Mouse (Mus musculus): ENCODE measurements around the gene Gm973. TPM values are rescaled to one million over a fixed set of nuclear protein-coding genes. Genes with fewer than 3 reads are reported as not detected.
A peak's percentile ranks its signal among the peaks of the same experiment; 100 is the strongest.

Gm973 gene
- polyA plus RNA-seq, 1 experiment from 2014 or later = not detected

GRCm38 (mm10) chr1:59574262-59575187 lies 58.5 kb downstream of the Gm973 start:
- no peaks in the 10 kb centered on the region for H3K36me3 ChIP-seq
- H3K4me1 ChIP-seq = no peaks in the 10 kb centered on the region
- H3K27ac ChIP-seq = no peak overlapping the region
- H3K4me2 ChIP-seq = no peak overlapping the region
- no peaks in the 10 kb centered on the region for H3K27me3 ChIP-seq (replicated peaks)
- no peaks in the 10 kb centered on the region for H3K9me3 ChIP-seq (replicated peaks)
- 60% methylated on average over 21 of the region's 21 CpGs for WGBS (ENCODE audit: insufficient replicate concordance)
- H3K4me3 ChIP-seq = no peak overlapping the region
- H3K9ac ChIP-seq = no peak overlapping the region
- no peak for ATAC-seq

GRCm38 (mm10) chr1:59578770-59579169 lies 62.7 kb downstream of the Gm973 start:
- Histone ChIP-seq H3K36me3 (no peaks in the 10 kb centered on the region), H3K4me2 (no peak overlapping the region), H3K9ac (no peak overlapping the region), H3K4me3 (no peak overlapping the region), H3K9me3 (replicated peaks) (no peaks in the 10 kb centered on the region), H3K27ac (no peak overlapping the region), H3K4me1 (peaks cover 7% of the 10 kb centered on the region), H3K27me3 (replicated peaks) (peaks cover 4% of the 10 kb centered on the region; the same call in 1 of the 2 replicates)
- ATAC-seq = no peak
- WGBS (ENCODE audit: insufficient replicate concordance) = 67% methylated on average over 4 of the region's 4 CpGs

GRCm38 (mm10) chr1:59579327-59579726 lies 63.3 kb downstream of the Gm973 start:
- no peaks in the 10 kb centered on the region for H3K36me3 ChIP-seq
- H3K27ac ChIP-seq = no peak overlapping the region
- ATAC-seq = no peak
- no peaks in the 10 kb centered on the region for H3K9me3 ChIP-seq (replicated peaks)
- H3K9ac ChIP-seq = no peak overlapping the region
- no peak overlapping the region for H3K4me3 ChIP-seq
- 51% methylated on average over 5 of the region's 5 CpGs for WGBS (ENCODE audit: insufficient replicate concordance)
- H3K27me3 ChIP-seq (replicated peaks) = peaks cover 4% of the 10 kb centered on the region; the same call in 1 of the 2 replicates
- H3K4me2 ChIP-seq = no peak overlapping the region
- peaks cover 7% of the 10 kb centered on the region for H3K4me1 ChIP-seq

- H3K9me3 ChIP-seq (replicated peaks) = no peaks in the 10 kb centered on the region
- H3K27ac ChIP-seq = no peak overlapping the region
- peaks cover 7% of the 10 kb centered on the region for H3K4me1 ChIP-seq
- no peak overlapping the region for H3K9ac ChIP-seq
- WGBS (ENCODE audit: insufficient replicate concordance) = 34% methylated on average over 8 of the region's 8 CpGs
- H3K4me2 ChIP-seq = no peak overlapping the region
- H3K36me3 ChIP-seq = no peaks in the 10 kb centered on the region
- no peak overlapping the region for H3K4me3 ChIP-seq
- H3K27me3 ChIP-seq (replicated peaks) = peaks cover 4% of the 10 kb centered on the region; the same call in 1 of the 2 replicates
- ATAC-seq = no peak
These were observed 64.2 kb downstream of the Gm973 start for GRCm38 (mm10) chr1:59580131-59580751.

- no peak overlapping the region for H3K4me2 ChIP-seq
- no peak overlapping the region for H3K27ac ChIP-seq
- no peak overlapping the region for H3K9ac ChIP-seq
- H3K27me3 ChIP-seq (replicated peaks) = peaks cover 4% of the 10 kb centered on the region; the same call in 1 of the 2 replicates
- no peaks in the 10 kb centered on the region for H3K9me3 ChIP-seq (replicated peaks)
- 65% methylated on average over 3 of the region's 3 CpGs for WGBS (ENCODE audit: insufficient replicate concordance)
- no peaks in the 10 kb centered on the region for H3K36me3 ChIP-seq
- H3K4me3 ChIP-seq = no peak overlapping the region
- H3K4me1 ChIP-seq = peaks cover 7% of the 10 kb centered on the region
- ATAC-seq = no peak
These were observed 64.8 kb downstream of the Gm973 start for GRCm38 (mm10) chr1:59580880-59581279.

GRCm38 (mm10) chr1:59584656-59585410 lies 68.8 kb downstream of the Gm973 start:
- Histone ChIP-seq H3K4me1 (peaks cover 7% of the 10 kb centered on the region), H3K36me3 (no peaks in the 10 kb centered on the region), H3K4me3 (no peak overlapping the region), H3K4me2 (peak overlapping the region; percentile 37), H3K27ac (no peak overlapping the region), H3K9me3 (replicated peaks) (no peaks in the 10 kb centered on the region), H3K9ac (no peak overlapping the region), H3K27me3 (replicated peaks) (peaks cover 7% of the 10 kb centered on the region; the same call in 1 of the 2 replicates)
- 15% methylated on average over 18 of the region's 18 CpGs for WGBS (ENCODE audit: insufficient replicate concordance)
- no peak for ATAC-seq

GRCm38 (mm10) chr1:59589271-59589670 lies 73.2 kb downstream of the Gm973 start:
- no peak overlapping the region for H3K4me2 ChIP-seq
- H3K9me3 ChIP-seq (replicated peaks) = no peaks in the 10 kb centered on the region
- no peaks in the 10 kb centered on the region for H3K36me3 ChIP-seq
- H3K27ac ChIP-seq = no peak overlapping the region
- H3K4me3 ChIP-seq = no peak overlapping the region
- ATAC-seq = no peak
- no peak overlapping the region for H3K9ac ChIP-seq
- 61% methylated on average over 1 of the region's 1 CpGs for WGBS (ENCODE audit: insufficient replicate concordance)
- H3K27me3 ChIP-seq (replicated peaks) = peaks cover 34% of the 10 kb centered on the region
- H3K4me1 ChIP-seq = peaks cover 12% of the 10 kb centered on the region; the same call in 1 of the 2 replicates

- no peaks in the 10 kb centered on the region for H3K36me3 ChIP-seq
- 26% methylated on average over 10 of the region's 10 CpGs for whole genome bisulfite sequencing (ENCODE audit: insufficient replicate concordance)
- peak overlapping the region; percentile 22 for H3K4me2 ChIP-seq
- H3K27ac ChIP-seq = no peak overlapping the region
- H3K4me1 ChIP-seq = peaks cover 12% of the 10 kb centered on the region; the same call in 1 of the 2 replicates
- peaks cover 42% of the 10 kb centered on the region for H3K27me3 ChIP-seq (replicated peaks)
- H3K4me3 ChIP-seq = no peak overlapping the region
- no peak overlapping the region for H3K9ac ChIP-seq
- ATAC-seq = no peak
- no peaks in the 10 kb centered on the region for H3K9me3 ChIP-seq (replicated peaks)
These were observed 76.3 kb downstream of the Gm973 start for GRCm38 (mm10) chr1:59592359-59592758.

GRCm38 (mm10) chr1:59592876-59593275 lies 76.8 kb downstream of the Gm973 start:
- Histone ChIP-seq H3K4me3 (no peak overlapping the region), H3K4me2 (peak overlapping the region; percentile 22)
- 33% methylated on average over 12 of the region's 12 CpGs for WGBS (ENCODE audit: insufficient replicate concordance)

GRCm38 (mm10) chr1:59593622-59594035 lies 77.6 kb downstream of the Gm973 start:
- Histone ChIP-seq H3K4me1 (peaks cover 12% of the 10 kb centered on the region; the same call in 1 of the 2 replicates), H3K9me3 (replicated peaks) (no peaks in the 10 kb centered on the region), H3K27me3 (replicated peaks) (peaks cover 42% of the 10 kb centered on the region), H3K4me3 (no peak overlapping the region), H3K4me2 (no peak overlapping the region), H3K27ac (no peak overlapping the region), H3K9ac (no peak overlapping the region), H3K36me3 (no peaks in the 10 kb centered on the region)
- ATAC-seq = no peak
- WGBS (ENCODE audit: insufficient replicate concordance) = 23% methylated on average over 2 of the region's 2 CpGs

More at GRCm38 (mm10) chr1:59592876-59593275, 76.8 kb downstream of the Gm973 start:
- Histone ChIP-seq H3K27me3 (replicated peaks) (peaks cover 42% of the 10 kb centered on the region), H3K27ac (no peak overlapping the region), H3K36me3 (no peaks in the 10 kb centered on the region), H3K4me1 (peaks cover 12% of the 10 kb centered on the region; the same call in 1 of the 2 replicates), H3K9ac (no peak overlapping the region), H3K9me3 (replicated peaks) (no peaks in the 10 kb centered on the region)
- ATAC-seq = no peak

GRCm38 (mm10) chr1:59594586-59595266 lies 78.7 kb downstream of the Gm973 start:
- WGBS (ENCODE audit: insufficient replicate concordance) = 67% methylated on average over 11 of the region's 11 CpGs

More at GRCm38 (mm10) chr1:59594586-59595266, 78.7 kb downstream of the Gm973 start:
- H3K9ac ChIP-seq = no peak overlapping the region
- no peaks in the 10 kb centered on the region for H3K36me3 ChIP-seq
- no peaks in the 10 kb centered on the region for H3K9me3 ChIP-seq (replicated peaks)
- peaks cover 41% of the 10 kb centered on the region for H3K27me3 ChIP-seq (replicated peaks)
- no peak overlapping the region for H3K4me3 ChIP-seq
- ATAC-seq = no peak
- peaks cover 12% of the 10 kb centered on the region; the same call in 1 of the 2 replicates for H3K4me1 ChIP-seq
- no peak overlapping the region for H3K27ac ChIP-seq
- no peak overlapping the region for H3K4me2 ChIP-seq

All from liver, embryonic 12.5 days (tissue).